Mouse (Mus musculus) central nervous system, embryonic 14 days (tissue): ENCODE measurements around the gene Tpm3. TPM values are rescaled to one million over a fixed set of nuclear protein-coding genes. Genes with fewer than 3 reads are reported as not detected.

Source experiments
- polyA plus RNA-seq: library from polyadenylated mRNA; depleted of rRNA; stranded (reverse); fragments of >200 nt; gene quantifications from 2 replicates; pipeline ENCODE4 v1.2.3, GENCODE M21; 2012; rRNA removed

Gene Tpm3
- polyA plus RNA-seq = 224 and 236 TPM in 2 replicates

GRCm38 (mm10) chr3:90072294-90072693, at the start of gene Tpm3:
Gene Tpm3, plus strand, starts transcription at chr3:90072649.

GRCm38 (mm10) chr3:90051441-90052350, 20.8 kb upstream of the Tpm3 start, which contains the start of gene 4933434E20Rik:
Gene 4933434E20Rik, plus strand, starts transcription at chr3:90051636.

GRCm38 (mm10) chr3:90052351-90053241, 19.9 kb upstream of the Tpm3 start, which contains the start of gene Ubap2l:
Gene Ubap2l, minus strand, starts transcription at chr3:90052628.

GRCm38 (mm10) chr3:90103938-90104337, 31.5 kb downstream of the Tpm3 start, which contains the start of gene Nup210l:
Gene Nup210l, plus strand, starts transcription at chr3:90104132.

Other genes starting within 250 kb of the Tpm3 start
- gene She, start 241.3 kb upstream of the Tpm3 start, polyA plus RNA-seq = 1.3 and 1.5 TPM in 2 replicates
- gene Il6ra, start 159.5 kb upstream of the Tpm3 start, polyA plus RNA-seq = 0.58 and 0.64 TPM in 2 replicates
- gene Atp8b2, start 109.1 kb upstream of the Tpm3 start, polyA plus RNA-seq = 58.6 and 75.2 TPM in 2 replicates
- 131 and 137 TPM in 2 replicates for gene Hax1, start 73.9 kb upstream of the Tpm3 start, polyA plus RNA-seq
- gene 4933434E20Rik, start 21.0 kb upstream of the Tpm3 start, polyA plus RNA-seq = 91.8 and 99.7 TPM in 2 replicates
- 152 and 168 TPM in 2 replicates for gene Ubap2l, start 20.0 kb upstream of the Tpm3 start, polyA plus RNA-seq
- 2.0 and 2.5 TPM in 2 replicates for gene Nup210l, start 31.5 kb downstream of the Tpm3 start, polyA plus RNA-seq
- gene Rps27, start 141.0 kb downstream of the Tpm3 start, polyA plus RNA-seq = 2,671 and 2,744 TPM in 2 replicates
- 20.0 and 25.5 TPM in 2 replicates for gene Rab13, start 141.0 kb downstream of the Tpm3 start, polyA plus RNA-seq
- 64.0 and 67.6 TPM in 2 replicates for gene Jtb, start 158.9 kb downstream of the Tpm3 start, polyA plus RNA-seq
- gene Creb3l4, start 170.9 kb downstream of the Tpm3 start, polyA plus RNA-seq = 2.2 and 2.9 TPM in 2 replicates
- gene Slc39a1, start 175.5 kb downstream of the Tpm3 start, polyA plus RNA-seq = 27.4 and 33.3 TPM in 2 replicates
- gene Crtc2, start 181.5 kb downstream of the Tpm3 start, polyA plus RNA-seq = 62.1 and 70.6 TPM in 2 replicates
- 22.6 and 23.6 TPM in 2 replicates for gene Dennd4b, start 192.5 kb downstream of the Tpm3 start, polyA plus RNA-seq
- gene Gatad2b, start 220.5 kb downstream of the Tpm3 start, polyA plus RNA-seq = 31.6 and 35.4 TPM in 2 replicates